Mouse (Mus musculus): Measurements from ENCODE around the gene Sh2d5.

Sh2d5 gene

GRCm38 (mm10) chr4:138259482-138259881, 9.3 kb downstream of the Sh2d5 start:
- no peak for DNase-seq (ENCODE audit: extremely low read depth, low read depth)

GRCm38 (mm10) chr4:138261843-138262681, 11.9 kb downstream of the Sh2d5 start:
- DNase-seq (ENCODE audit: extremely low read depth, low read depth) = peak; percentile 36

DNA sequence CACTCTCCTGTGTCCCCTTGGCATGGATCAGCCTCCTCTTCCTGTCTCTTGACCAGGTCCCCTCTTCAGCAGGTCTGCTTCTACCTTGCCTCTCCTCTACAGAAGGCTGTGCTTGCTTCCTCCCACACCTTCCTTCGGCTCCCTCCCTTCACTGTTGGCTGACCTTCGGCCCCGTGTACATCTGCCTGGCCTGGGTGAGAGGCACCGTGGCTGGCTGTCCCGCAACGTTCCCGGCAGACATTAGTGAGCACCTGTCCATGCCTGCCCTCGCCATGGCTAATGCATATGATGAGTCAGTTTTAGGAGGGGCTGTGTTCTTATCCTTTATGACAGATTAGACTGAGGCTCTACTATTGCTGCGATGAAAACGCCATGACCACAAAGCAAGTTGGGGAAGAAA, 17.7 kb downstream of the Sh2d5 start:
- DNase-seq (ENCODE audit: extremely low read depth, low read depth) = no peak

- DNase-seq (ENCODE audit: extremely low read depth, low read depth) = no peak
Observed at GRCm38 (mm10) chr4:138272011-138272997, 22.1 kb downstream of the Sh2d5 start.

DNA sequence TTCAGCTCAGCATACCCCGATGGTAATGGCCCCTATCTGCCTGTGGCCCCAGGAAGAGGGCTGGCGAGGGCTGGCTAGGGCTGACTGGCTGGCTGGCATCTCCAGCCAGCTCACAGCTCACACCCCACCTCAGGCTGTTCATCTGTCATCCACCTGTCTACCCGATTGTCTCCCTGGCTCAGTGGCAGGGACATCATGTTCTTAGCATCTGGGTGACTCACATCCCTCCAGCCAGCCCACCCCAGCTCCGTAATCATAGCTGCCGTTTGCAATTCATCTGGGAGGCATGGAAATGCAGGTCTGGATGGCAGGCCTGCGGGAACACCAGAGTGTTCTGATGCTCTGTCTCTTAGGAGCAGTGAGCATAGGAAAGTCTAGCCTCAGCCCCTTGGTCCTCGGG, 28.1 kb downstream of the Sh2d5 start:
- no peak for DNase-seq (ENCODE audit: extremely low read depth, low read depth)

GRCm38 (mm10) chr4:138282834-138283233, 32.6 kb downstream of the Sh2d5 start:
- peak; percentile 91 for DNase-seq (ENCODE audit: extremely low read depth, low read depth)

GRCm38 (mm10) chr4:138286411-138286810, 36.2 kb downstream of the Sh2d5 start:
- DNase-seq (ENCODE audit: extremely low read depth, low read depth) = no peak

- DNase-seq (ENCODE audit: extremely low read depth, low read depth) = no peak
Observed at GRCm38 (mm10) chr4:138288691-138289090, 38.5 kb downstream of the Sh2d5 start.

GRCm38 (mm10) chr4:138292028-138292427, 41.8 kb downstream of the Sh2d5 start:
- DNase-seq (ENCODE audit: extremely low read depth, low read depth) = no peak

DNA sequence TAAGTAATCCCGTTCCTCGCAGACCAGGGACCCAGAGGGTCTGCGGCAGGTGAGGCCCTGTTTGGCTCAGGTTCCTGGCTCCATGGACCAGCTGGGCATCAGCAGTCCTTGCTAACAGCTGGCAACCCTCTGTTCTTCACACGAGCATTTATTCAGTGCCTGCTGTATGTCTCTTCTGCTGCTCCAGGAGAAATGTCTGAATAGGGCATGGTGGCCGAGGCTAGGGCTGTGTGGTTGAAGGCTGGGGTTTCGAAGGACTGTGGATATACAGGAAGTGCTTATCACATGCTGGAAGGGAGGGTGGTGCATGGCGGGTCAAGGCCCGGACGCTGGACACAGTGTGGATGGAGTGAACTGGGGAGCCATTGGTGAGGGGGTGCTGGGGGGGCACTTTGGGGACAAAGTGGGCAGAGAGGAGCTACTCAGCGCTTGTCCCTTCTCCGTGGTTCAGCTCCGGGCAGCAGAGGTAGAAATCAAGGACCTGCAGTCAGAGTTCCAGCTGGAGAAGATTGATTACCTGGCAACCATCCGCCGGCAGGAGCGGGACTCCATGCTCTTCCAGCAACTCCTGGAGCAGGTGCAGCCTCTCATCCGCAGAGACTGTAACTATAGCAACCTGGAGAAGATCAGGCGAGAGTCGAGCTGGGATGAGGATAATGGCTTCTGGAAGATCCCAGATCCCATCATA, 43.2 kb downstream of the Sh2d5 start:
- DNase-seq (ENCODE audit: extremely low read depth, low read depth) = no peak

GRCm38 (mm10) chr4:138293949-138294550, 43.8 kb downstream of the Sh2d5 start:
- no peak for DNase-seq (ENCODE audit: extremely low read depth, low read depth)

DNA sequence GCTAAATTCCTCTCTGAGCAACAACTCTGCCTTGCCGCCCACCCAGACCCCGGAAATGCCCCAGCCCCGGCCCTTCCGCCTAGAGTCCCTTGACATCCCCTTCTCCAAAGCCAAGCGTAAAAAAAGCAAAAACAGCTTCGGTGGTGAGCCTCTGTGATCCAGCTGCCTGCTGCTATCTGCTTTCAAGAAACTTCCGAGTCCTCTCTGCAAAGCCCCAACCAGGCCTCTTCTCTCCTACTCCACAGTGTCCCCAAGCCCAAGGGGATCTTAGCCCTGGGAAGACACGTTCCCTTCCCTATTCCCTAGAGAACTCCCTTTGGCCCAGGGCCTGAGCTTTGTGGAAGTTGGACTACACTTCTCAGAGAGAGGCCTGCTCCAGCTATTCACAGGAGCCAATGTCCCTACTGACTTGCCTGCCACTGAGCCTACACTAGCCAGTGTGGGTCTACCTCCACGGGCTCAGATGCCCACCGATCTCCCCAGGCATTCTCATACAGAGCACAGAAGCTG, 51.1 kb downstream of the Sh2d5 start:
- DNase-seq (ENCODE audit: extremely low read depth, low read depth) = no peak

DNA sequence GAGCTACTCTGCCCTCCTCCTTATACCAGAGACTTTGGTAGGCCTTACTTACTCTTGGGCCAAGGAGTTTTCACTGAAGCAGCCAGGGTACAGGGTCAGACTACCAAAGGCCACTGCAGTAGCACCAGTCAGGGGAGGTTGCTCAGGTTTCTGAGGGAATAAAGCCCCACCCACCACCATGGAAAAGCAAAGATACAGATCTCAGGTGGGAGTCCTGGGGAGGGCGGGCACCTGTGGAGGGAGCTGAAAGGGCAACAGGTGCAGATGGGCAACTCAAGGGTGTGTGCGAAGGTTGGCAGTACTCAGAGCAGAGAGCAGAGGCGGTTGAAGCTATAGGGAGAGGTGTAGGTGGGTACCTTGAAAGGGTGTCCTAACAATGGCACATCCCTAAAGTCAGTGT, 52.8 kb downstream of the Sh2d5 start:
- DNase-seq (ENCODE audit: extremely low read depth, low read depth) = no peak

DNA sequence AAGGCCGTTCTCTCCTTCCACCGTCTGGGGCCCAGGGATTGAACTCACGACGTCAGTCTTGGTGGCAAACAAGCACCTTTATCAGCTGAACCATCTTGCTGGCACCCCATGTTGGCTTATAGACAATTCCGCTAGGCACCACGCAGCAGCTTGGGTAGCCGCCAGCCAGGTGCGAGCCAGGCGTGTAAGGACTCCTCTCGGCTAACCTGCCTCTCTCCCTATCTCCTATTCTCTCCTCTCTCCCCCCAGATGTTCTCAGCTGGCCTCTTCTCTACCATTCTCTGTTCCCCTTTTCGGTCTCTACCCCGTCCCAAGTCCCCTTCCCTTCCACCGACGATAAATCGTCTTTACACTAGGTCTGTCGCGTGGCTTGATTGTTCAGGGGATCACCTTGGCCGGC, 53.5 kb downstream of the Sh2d5 start:
- DNase-seq (ENCODE audit: extremely low read depth, low read depth) = peak; percentile 83

DNA sequence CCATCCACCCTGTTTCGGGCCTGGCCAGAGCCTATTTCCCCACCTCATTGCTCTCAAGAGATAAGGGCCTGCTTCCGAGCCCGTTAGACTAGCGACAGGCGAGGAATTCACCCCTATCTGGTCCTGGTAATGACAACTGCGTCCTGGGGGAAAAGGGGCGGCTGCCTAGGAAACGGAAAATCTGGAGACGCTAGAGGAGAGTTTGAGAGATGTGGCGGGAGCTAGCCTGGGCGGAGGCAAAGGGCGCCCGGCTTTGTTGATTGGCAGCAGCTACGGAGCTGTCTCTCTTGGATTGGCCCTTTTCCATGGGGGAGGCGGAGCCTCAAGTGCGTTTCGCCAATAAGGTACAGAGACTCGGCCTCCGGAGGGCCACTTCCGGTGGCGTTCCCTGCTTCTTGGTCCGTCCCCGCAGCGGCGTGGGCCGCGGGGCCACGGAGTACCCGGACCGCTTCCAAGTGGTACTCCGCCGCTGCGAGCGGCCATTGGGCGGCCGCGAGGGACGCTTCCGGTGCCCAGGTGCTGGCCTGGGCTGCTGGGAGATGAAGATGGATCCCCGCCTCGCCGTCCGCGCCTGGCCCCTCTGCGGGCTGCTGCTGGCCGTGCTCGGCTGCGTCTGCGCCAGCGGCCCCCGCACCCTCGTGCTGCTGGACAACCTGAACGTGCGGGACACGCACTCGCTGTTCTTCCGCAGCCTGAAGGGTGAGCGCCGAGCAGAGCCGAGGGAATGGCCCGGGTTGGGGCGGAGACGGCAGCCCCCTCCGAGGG, 54.3 kb downstream of the Sh2d5 start, which contains the start of gene Ddost:
Gene Ddost, plus strand, starts transcription at position 391 of the 765 bp plus-strand sequence.
- peak; percentile 100 for DNase-seq (ENCODE audit: extremely low read depth, low read depth)

- DNase-seq (ENCODE audit: extremely low read depth, low read depth) = no peak
Observed at GRCm38 (mm10) chr4:138307025-138307424, 56.8 kb downstream of the Sh2d5 start.

DNA sequence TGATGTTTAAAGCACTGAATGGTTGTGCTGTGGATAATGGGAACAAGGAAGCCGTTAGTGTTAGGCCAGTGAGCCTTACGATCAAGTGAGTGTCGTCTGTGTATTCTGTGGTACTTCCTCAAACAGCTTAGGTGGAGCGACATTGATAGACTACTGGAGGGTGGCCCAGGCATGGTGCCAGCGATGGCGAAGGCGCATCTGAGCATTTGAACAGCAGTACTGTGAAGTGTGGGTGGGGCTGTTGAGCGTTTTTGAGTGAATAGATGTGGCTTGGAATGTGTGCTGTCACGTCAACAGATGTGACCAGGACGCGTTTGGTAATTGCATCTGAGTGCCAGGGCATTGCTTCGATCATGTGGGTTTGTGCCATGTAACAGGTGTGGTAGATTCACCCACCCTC, 57.5 kb downstream of the Sh2d5 start:
- DNase-seq (ENCODE audit: extremely low read depth, low read depth) = peak; percentile 92

DNA sequence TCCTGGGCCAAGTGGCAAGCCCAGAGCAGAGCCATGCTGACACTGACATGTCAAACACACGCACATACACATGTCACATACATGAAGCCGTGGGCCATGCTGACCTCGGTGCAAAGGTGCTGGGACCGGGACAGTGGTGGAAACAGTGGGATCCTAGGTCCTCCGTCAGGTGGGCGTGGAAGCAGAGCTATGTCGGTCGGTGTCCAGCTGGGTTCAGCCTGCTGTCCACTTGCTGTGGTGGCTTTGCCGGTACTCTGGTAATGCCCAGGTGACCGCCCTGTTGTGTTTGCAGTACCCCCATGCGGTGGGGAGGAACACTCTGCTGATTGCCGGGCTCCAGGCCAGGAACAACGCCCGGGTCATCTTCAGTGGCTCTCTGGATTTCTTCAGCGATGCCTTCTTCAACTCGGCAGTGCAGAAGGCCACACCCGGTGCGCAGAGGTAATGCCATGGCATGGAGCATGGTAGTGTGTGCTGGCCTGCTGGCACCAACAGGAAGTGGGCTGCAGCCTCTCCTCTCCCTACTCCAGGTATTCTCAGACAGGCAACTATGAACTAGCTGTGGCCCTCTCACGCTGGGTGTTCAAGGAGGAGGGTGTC, 60.2 kb downstream of the Sh2d5 start:
- DNase-seq (ENCODE audit: extremely low read depth, low read depth) = no peak

All from MEL-GATA-1-ER (cell line).